Mouse (Mus musculus): ENCODE measurements around the gene Rps6ka3.

GRCm38 (mm10) chrX:159372753-159373144 lies 162.6 kb downstream of the Rps6ka3 start:
- TF ChIP-seq POLR2A (IDR thresholded peaks at IDR 0.05; ENCODE audit: insufficient read depth, low read depth, low read length) = no peak
- TF ChIP-seq CTCF (IDR thresholded peaks at IDR 0.05; ENCODE audit: insufficient read depth, low read depth, low read length) = no peak
